ENCODE assay signal across 30 mouse cellular contexts in the genomic region with DNA sequence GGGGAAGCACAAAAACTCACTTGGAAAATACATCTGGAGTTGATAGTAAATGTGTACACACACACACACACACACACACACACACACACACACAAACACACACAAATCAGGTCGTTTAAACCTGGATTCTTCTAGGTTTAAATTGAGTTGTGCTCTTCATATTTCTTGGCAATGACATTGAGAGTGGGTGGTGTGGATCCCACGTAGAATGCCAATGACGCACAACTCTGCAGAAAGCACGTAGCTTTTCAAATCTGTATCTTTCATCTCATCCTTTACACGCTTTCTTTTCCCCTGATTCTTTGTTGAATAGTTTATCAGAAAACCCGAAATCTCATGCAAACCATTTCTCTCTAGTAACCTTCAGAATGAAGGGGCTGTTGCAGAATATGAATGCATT.
DNase-seq lines count a peak whose midpoint lies in the region; ATAC-seq and TF ChIP-seq lines count a peak whose summit lies in the region.
"Had no signal": no experiment of that assay in that cellular context is flagged by ENCODE, and none has a peak within 500 bp of the region (broad histone marks: within the 10 kb centered on the region; RNA-seq: fewer than 3 reads in every experiment).

No protein-coding gene starts in this region.

- peak; percentile 28 to 62 for DNase-seq in frontal cortex, adult 2 months (ENCODE audit: extremely low spot score in 1 of 2, low spot score in 1 of 2)
- no peak for DNase-seq in frontal cortex, postnatal 25 days (ENCODE audit: low spot score in 2 of 2)
- DNase-seq in left cerebral cortex, adult 9 months (ENCODE audit: low spot score in 2 of 2) = peak; percentile 22 to 32
- DNase-seq in left cerebral cortex, adult 11 months (ENCODE audit: low spot score) = no peak
- DNase-seq in left cerebral cortex, postnatal 36 days (ENCODE audit: low spot score in 2 of 2) = peak; percentile 23 to 25
- no peak for DNase-seq in gastrocnemius, adult 2 months
- DNase-seq: adrenal gland, adult 8-10 months; cerebellum, adult 9-10 months; cerebellum, postnatal 36 days; embryo, embryonic 11 days; gastrocnemius, postnatal 25 days; heart, adult 11 months; kidney, adult 9 months; kidney, postnatal 10 days; layer of hippocampus, adult 9-11 months; liver, embryonic 13.5 days; lung, adult 18-20 months; lung, postnatal 10 days had no signal

- H3K4me3 ChIP-seq in gastrocnemius, adult 2 months = no peak overlapping the region
- H3K4me3 ChIP-seq in forebrain, embryonic 12.5 days (replicated peaks) = no peak overlapping the region
- H3K4me3 ChIP-seq: embryonic facial prominence, embryonic 12.5 days; forebrain, embryonic 15.5 days; heart, embryonic 10.5 days; heart, embryonic 15.5 days; limb, embryonic 10.5 days; limb, embryonic 15.5 days; liver, embryonic 13.5 days; midbrain, embryonic 13.5 days; neural tube, embryonic 13.5 days had no signal

- intact Hi-C loops in left cerebral cortex, postnatal 36 days (cut with DNase I) = no loop called here
- intact Hi-C loops in gastrocnemius, adult 2 months (cut with DNase I) = no loop called here

- no peak overlapping the region for H3K27ac ChIP-seq in gastrocnemius, adult 2 months
- no peak overlapping the region for H3K27ac ChIP-seq in forebrain, embryonic 12.5 days
- H3K27ac ChIP-seq: embryonic facial prominence, embryonic 12.5 days; forebrain, embryonic 15.5 days; heart, embryonic 10.5 days; heart, embryonic 15.5 days; limb, embryonic 10.5 days; limb, embryonic 15.5 days; liver, embryonic 13.5 days; macrophage; midbrain, embryonic 13.5 days; neural tube, embryonic 13.5 days had no signal

- H3K9me3 ChIP-seq in forebrain, embryonic 12.5 days = no peaks in the 10 kb centered on the region
- H3K9me3 ChIP-seq: embryonic facial prominence, embryonic 12.5 days; forebrain, embryonic 15.5 days; G1E; heart, embryonic 10.5 days; heart, embryonic 15.5 days; limb, embryonic 10.5 days; limb, embryonic 15.5 days; liver, embryonic 13.5 days; midbrain, embryonic 13.5 days; neural tube, embryonic 13.5 days had no signal

- H3K36me3 ChIP-seq in forebrain, embryonic 12.5 days (replicated peaks) = no peaks in the 10 kb centered on the region
- H3K36me3 ChIP-seq: embryonic facial prominence, embryonic 12.5 days; forebrain, embryonic 15.5 days; G1E; heart, embryonic 10.5 days; heart, embryonic 15.5 days; limb, embryonic 10.5 days; limb, embryonic 15.5 days; liver, embryonic 13.5 days; midbrain, embryonic 13.5 days; neural tube, embryonic 13.5 days had no signal

- H3K9ac ChIP-seq in forebrain, embryonic 12.5 days = no peak overlapping the region
- H3K9ac ChIP-seq: embryonic facial prominence, embryonic 12.5 days; forebrain, embryonic 15.5 days; heart, embryonic 15.5 days; limb, embryonic 15.5 days; liver, embryonic 13.5 days; midbrain, embryonic 13.5 days; neural tube, embryonic 13.5 days had no signal

- no peaks in the 10 kb centered on the region for H3K27me3 ChIP-seq in forebrain, embryonic 12.5 days
- H3K27me3 ChIP-seq: embryonic facial prominence, embryonic 12.5 days; forebrain, embryonic 15.5 days; heart, embryonic 15.5 days; limb, embryonic 15.5 days; liver, embryonic 13.5 days; midbrain, embryonic 13.5 days; neural tube, embryonic 13.5 days had no signal

- ATAC-seq in forebrain, embryonic 12.5 days (ENCODE audit: low FRiP score) = no peak
- ATAC-seq: forebrain, embryonic 15.5 days; intestine, postnatal 0 days; midbrain, embryonic 13.5 days had no signal

- H3K4me1 ChIP-seq in forebrain, embryonic 12.5 days = no peaks in the 10 kb centered on the region
- H3K4me1 ChIP-seq: embryonic facial prominence, embryonic 12.5 days; forebrain, embryonic 15.5 days; heart, embryonic 10.5 days; heart, embryonic 15.5 days; limb, embryonic 10.5 days; limb, embryonic 15.5 days; liver, embryonic 13.5 days; midbrain, embryonic 13.5 days; neural tube, embryonic 13.5 days had no signal

- no peak overlapping the region for H3K4me2 ChIP-seq in forebrain, embryonic 12.5 days
- H3K4me2 ChIP-seq: embryonic facial prominence, embryonic 12.5 days; forebrain, embryonic 15.5 days; heart, embryonic 15.5 days; limb, embryonic 15.5 days; liver, embryonic 13.5 days; midbrain, embryonic 13.5 days; neural tube, embryonic 13.5 days had no signal

- TF ChIP-seq CTCF in gastrocnemius, adult 2 months (IDR thresholded peaks at IDR 0.05) = no peak

- 88% methylated on average over 6 of the region's 6 CpGs for WGBS in forebrain, embryonic 12.5 days

Comparison
In these comparisons a context has a peak if more than half of its experiments do, and no peak if none do; other contexts are left out.
1. DNase-seq: peak in frontal cortex, adult 2 months (2 of 2), left cerebral cortex, adult 9 months (2 of 2) and left cerebral cortex, postnatal 36 days (2 of 2); none in frontal cortex, postnatal 25 days (0 of 2), left cerebral cortex, adult 11 months (single experiment) and gastrocnemius, adult 2 months (single experiment).